Mouse (Mus musculus) layer of hippocampus, postnatal 25 days (tissue): Measurements from ENCODE around the gene Mdp1. TPM values are rescaled to one million over a fixed set of nuclear protein-coding genes. Genes with fewer than 3 reads are reported as not detected.
A peak's percentile ranks its signal among the peaks of the same experiment; 100 is the strongest.

Source experiments
- DNase-seq, 2 experiments: peaks; one replicate each; pipeline ENCODE4 v3.0.0; 2022; ENCODE audit warnings: mixed read lengths in 2 of 2, low spot score in 1 of 2; ENCODE audit errors: extremely low spot score in 1 of 2
- total RNA-seq, 2 experiments: library from RNA; stranded (reverse); gene quantifications; 2 replicates each; pipeline ENCODE4 v1.2.3; 2021

Mdp1 gene
- total RNA-seq, 2 experiments from 2014 or later, result 49.2 to 50.4 TPM

DNA sequence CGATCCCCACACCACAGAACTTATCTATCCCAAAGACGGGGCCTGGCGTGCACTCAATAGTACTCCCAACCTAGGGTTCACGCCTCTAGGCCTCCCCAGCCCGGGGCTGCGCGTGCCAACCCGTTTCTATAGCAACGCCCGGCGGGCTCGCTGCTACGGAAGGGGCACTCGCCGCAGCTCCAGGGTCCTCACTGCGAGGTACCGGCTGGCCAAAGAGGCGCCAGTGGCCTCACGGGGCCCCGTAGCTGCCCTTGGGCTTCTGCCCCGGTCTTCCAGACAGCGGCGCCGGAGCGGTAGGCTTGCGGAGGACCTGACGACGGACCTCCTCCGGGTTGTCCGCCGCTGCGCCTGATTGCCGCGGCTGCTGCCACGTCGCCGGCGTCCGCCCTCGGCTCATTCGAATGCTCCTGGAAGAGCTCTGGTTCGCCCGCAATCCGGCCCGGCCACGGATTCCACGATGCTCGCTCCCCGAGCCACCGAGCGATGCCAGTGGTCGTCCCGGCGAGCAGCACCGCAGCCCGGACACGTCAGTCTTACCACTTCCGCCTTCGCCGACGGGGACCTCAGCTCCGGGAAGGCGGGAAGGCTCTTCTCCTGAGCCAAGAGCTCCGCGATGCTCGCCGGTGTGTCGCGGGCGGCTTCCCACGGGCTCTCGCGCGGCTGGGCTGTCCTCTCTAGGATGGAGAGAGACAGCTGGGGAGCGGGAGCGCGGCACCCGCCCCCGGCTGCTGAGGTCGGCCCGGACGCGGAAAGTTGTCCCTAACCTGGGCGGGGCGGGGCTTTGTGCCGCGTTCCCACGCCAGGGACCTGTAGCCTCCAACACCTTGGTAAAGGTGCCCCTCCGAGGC, 17.0 kb downstream of the Mdp1 start, which contains the start of gene Tm9sf1:
TSS of gene Tm9sf1 (minus strand) at position 747 of the 848 bp plus-strand sequence.
- DNase-seq, result peak; percentile 78 to 96

- no peak for DNase-seq
Observed at GRCm38 (mm10) chr14:55642679-55643059, 17.6 kb downstream of the Mdp1 start.

DNA sequence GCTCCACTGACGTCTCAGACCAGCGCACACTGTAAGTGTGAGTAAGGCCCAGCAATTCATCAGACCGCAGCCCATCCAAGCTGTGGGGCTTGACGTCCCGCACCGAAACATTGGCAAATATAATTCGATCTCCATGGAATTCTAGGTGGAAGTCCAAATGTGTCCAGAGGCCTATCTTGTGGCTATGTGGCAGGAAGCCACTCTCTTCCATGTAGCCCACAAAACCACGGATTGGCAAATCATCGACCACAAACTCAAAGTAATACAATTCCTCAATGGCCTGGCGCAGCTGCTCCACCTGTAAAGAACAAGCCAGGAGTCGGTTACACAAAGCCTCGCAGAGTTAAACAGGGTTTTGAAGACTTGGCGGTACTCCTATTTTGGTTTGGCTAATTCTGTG, 19.0 kb downstream of the Mdp1 start:
- no peak for DNase-seq

- DNase-seq, result no peak
Observed at GRCm38 (mm10) chr14:55640816-55641215, 19.5 kb downstream of the Mdp1 start.

DNA sequence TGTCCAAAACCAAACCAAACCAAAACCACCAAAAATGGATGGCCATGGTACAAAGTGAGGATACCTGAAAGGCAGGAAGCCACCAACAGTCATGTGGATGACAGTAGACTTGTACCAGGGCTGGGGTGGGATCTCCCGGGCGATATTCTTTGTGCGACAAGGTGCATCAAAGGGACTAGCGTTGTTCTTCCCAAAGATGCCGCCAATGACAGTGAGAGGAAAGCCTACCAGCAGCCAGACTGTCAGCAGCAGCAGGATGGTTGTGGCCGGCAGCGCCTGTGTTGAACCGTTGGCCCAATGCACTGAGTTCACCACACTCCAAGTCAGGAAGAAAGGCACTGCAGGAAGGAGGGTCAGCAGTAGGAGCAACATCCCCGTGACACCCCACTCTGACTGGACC, 22.5 kb downstream of the Mdp1 start, which contains the start of gene Gm49378:
TSS of gene Gm49378 (minus strand) at position 101 of the 400 bp plus-strand sequence.
- DNase-seq, result no peak

DNA sequence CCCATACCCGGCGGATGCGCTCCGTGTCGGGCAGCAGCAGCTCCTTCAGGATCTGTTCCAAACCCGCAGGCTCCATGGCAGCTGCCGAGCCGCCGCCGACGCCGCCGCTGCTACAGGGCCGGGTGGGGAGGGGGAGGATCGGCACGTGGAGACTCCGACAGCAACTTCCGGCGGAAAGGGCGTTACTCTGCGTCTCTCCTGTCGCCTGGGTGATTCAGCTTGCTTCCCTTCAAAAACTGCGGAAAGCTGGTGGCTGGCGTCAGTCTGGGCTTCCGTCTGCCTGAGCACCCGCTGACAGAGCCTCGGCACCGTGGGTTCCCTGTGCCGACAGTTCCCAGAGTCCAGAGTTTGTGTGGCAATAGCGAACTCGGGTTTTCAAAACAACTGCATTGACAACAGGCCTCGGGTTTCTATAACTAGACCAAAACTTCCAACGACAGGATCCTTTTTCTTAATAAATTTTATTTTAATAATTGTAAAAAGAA, 24.7 kb downstream of the Mdp1 start, which contains the start of gene Ipo4:
TSS of gene Ipo4 (minus strand) at position 435 of the 485 bp plus-strand sequence.
- peak; percentile 79 for DNase-seq

DNA sequence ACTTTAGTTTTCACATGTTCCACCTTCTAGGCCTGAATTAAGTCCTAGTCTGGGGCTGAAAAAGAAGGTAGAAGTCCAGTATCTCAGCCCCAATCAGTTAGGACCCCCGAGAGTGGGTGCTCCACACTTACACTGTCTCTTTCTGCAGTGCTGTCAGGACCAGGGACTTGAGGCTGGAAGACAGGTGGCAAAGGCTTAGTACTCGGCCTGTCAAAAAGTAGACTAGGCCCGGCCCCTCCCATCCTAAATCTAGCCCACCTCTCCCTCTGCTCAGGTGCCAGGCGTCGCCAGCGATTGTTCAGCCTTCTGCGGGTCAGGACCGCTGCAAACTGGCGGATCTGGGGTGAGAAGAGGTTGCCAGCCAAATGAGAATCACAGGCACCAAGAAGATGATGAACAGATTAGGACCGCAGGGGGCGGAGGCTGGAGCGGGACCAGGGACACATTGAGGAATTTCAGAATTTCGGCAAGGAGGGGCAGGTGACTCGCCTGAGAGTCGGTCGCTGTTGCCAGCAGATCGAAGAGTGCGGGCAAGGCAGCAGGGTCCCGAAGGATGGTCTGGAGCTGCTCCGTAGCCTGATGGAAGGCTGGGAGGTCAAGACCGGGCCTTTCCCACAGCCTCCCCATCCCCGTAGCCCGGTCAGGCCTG, 25.3 kb downstream of the Mdp1 start:
- peak in 1 of 2 experiments; percentile 24 for DNase-seq

GRCm38 (mm10) chr14:55629312-55629711, 31.0 kb downstream of the Mdp1 start:
- DNase-seq, result peak in 1 of 2 experiments; percentile 66

DNA sequence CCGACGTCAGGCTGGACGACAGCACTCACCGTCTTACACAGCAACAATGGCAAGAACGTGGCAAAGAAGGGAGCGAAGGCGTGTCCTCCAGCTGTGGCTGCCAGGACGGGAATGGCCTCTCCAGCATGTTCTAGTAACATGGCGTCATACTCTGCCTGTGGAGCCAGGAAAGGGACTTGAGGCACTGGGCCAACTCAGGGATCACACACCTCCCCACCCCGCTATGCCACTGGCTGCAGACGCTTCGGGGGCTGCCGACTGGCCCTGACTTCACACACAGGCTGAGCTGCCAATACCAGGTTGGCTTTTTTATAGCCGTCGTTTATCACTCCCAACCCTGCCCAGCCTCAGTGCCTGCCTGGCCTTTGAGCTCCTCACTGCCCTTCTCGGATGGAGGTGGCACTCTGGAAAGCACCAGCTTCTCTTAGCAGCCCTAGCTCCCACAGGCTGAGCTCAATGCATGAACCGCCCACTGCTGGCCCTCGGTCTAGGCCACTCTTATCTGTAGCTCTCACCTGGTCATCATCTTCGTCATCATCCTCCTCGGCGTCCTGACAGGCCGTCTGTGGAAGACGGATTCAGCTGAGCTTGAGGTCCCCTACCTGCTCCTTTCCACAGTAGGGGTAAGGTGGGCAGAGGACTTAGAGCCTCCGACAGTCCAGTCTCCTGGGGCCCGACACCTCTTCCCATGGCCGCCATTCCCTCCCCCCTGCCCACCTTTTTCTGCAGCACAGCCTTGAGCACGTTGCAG, 32.1 kb downstream of the Mdp1 start:
- DNase-seq, result no peak

DNA sequence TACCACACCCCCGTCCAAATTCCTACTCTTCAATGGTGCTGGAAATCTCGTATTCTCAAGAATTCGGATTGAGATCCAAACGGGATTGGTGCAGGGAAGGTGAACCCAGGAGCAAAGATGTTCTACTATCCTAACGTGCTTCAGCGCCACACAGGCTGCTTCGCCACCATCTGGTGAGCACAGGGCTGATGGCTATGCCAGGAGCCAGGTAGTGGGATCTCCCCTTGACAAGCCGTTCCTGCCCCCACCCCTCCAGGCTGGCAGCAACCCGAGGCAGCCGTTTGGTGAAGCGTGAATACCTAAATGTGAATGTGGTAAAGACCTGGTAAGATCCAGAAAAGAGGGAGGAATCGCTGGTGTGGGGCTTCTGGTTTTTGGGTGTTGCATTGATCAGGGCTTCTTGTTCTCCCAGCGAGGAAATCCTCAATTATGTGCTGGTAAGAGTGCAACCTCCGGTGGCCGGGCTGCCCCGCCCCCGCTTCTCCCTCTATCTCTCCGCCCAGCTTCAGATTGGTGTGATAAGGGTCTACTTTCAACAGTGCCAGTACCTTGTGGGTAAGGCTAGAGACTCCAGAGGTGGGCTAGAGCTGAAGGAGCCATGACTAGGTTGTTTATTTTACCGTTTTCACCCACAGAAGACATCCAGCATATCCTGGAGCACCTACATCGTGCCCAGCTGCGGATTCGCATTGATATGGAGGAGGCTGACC, 41.7 kb downstream of the Mdp1 start:
- DNase-seq, result no peak

GRCm38 (mm10) chr14:55617822-55618221, 42.5 kb downstream of the Mdp1 start, which contains the start of gene Rec8:
TSS of gene Rec8 (plus strand) at chr14:55618037.
- no peak for DNase-seq

GRCm38 (mm10) chr14:55616844-55617243, 43.5 kb downstream of the Mdp1 start:
- DNase-seq, result no peak

DNA sequence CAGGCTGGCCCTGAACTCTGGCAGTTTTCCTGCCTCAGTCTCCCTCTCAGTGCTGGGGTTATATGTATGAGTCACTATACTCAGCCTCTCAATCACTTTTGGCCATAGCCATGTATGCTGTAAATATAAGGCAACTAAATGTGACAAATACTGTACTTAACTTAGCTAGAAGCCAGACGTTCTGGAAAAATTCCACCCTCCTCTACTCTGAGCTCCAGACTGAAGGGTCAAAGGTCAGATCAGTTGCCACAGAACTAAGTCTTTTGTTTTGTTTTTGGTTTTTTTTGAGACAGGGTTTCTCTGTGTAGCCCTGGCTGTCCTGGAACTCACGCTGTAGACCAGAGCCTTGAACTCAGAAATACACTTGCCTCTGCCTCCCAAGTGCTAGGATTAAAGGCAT, 44.4 kb downstream of the Mdp1 start:
- DNase-seq, result no peak

DNA sequence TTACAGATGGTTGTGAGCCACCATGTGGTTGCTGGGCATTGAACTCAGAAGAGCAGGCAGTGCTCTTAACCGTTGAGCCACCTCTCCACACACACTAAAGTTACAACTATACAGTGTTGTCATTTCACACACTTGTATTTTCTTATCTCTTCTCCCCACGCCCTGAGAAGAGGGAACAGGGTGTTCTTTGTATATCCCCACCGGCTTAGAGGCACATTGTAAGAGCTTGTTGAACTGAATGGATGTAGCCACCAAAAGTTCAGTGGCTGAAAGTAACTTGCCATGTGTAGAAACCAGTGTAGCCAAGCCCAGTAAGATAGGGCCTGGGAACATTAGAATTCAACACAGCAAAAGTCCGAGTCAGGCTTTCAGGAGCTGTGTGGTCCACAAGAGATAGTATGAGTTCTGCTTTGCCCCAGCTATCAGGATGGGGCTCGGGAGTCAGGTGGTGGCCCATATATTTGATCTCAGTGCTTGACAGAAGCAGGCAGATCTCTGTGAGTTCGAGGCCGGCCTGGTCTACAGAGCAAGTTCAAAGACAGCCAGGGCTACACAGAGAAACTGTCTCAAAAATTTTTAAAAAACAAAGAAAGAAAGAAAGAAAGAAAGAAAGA, 45.6 kb downstream of the Mdp1 start:
- no peak for DNase-seq

GRCm38 (mm10) chr14:55613346-55613745, 47.0 kb downstream of the Mdp1 start:
- DNase-seq, result no peak

GRCm38 (mm10) chr14:55608339-55608738, 52.0 kb downstream of the Mdp1 start:
- no peak for DNase-seq
